Mouse (Mus musculus) MEL (cell line): Measurements from ENCODE around the gene Zdhhc12. TPM values are rescaled to one million over a fixed set of nuclear protein-coding genes. Genes with fewer than 3 reads are reported as not detected.

Experiments
- CHD1 ChIP-seq: IDR thresholded peaks from 2 replicates; pipeline ENCODE4 v1.6.1; 2012; ENCODE audit warnings: low read depth, mild to moderate bottlenecking, inconsistent platforms, low read length, improper control_type of control experiment
- CHD2 ChIP-seq: IDR thresholded peaks from 2 replicates; pipeline ENCODE4 v1.6.1; 2011; ENCODE audit warnings: low read length, improper control_type of control experiment
- CTCF ChIP-seq, 3 experiments: IDR thresholded peaks in 2 of 3; conservative IDR thresholded peaks in 1 of 3; 2 replicates each; pipeline ENCODE4 v1.5.1; 2011 to 2012; ENCODE audit warnings: low read length in 3 of 3, low read depth in 2 of 3, mild to moderate bottlenecking in 2 of 3, improper control_type of control experiment in 1 of 3, inconsistent platforms in 1 of 3, mixed read lengths in 1 of 3, moderate library complexity in 1 of 3; ENCODE audit not compliant: control insufficient read depth in 1 of 3, insufficient read depth in 1 of 3, poor library complexity in 1 of 3, severe bottlenecking in 1 of 3
- ELF1 ChIP-seq: IDR thresholded peaks from 2 replicates; pipeline ENCODE4 v1.6.1; 2014; ENCODE audit warnings: low read depth, mild to moderate bottlenecking, inconsistent platforms, low read length, improper control_type of control experiment, moderate library complexity
- EP300 ChIP-seq, 2 experiments: IDR thresholded peaks; 2 replicates each; pipeline ENCODE4 v1.6.1; 2011; ENCODE audit warnings: improper control_type of control experiment in 2 of 2, low read length in 2 of 2, low read depth in 1 of 2, mild to moderate bottlenecking in 1 of 2
- ETS1 ChIP-seq: IDR thresholded peaks from 2 replicates; pipeline ENCODE4 v1.6.1; 2012; ENCODE audit warnings: low read depth, mild to moderate bottlenecking, inconsistent platforms, low read length, improper control_type of control experiment, moderate library complexity
- GABPA ChIP-seq: IDR thresholded peaks from 2 replicates; pipeline ENCODE4 v1.6.1; 2012; ENCODE audit warnings: low read depth, mild to moderate bottlenecking, inconsistent platforms, low read length, improper control_type of control experiment, moderate library complexity
- GATA1 ChIP-seq: IDR thresholded peaks from 2 replicates; pipeline ENCODE4 v1.6.1; 2011; ENCODE audit warnings: low read depth, low read length, improper control_type of control experiment
- JUND ChIP-seq: IDR thresholded peaks from 2 replicates; pipeline ENCODE4 v1.6.1; 2011; ENCODE audit warnings: low read depth, mild to moderate bottlenecking, improper control_type of control experiment, low read length
- KAT2A ChIP-seq: conservative IDR thresholded peaks from 2 replicates; pipeline ENCODE4 v1.6.1; 2012; ENCODE audit warnings: low read depth, low read length, improper control_type of control experiment, inconsistent platforms
- MAFK ChIP-seq: IDR thresholded peaks from 2 replicates; pipeline ENCODE4 v1.6.1; 2011; ENCODE audit warnings: low read depth, mild to moderate bottlenecking, low read length, improper control_type of control experiment, borderline replicate concordance
- MAX ChIP-seq: IDR thresholded peaks from 2 replicates; pipeline ENCODE4 v1.6.1; 2011; ENCODE audit warnings: low read length, improper control_type of control experiment
- MEF2A ChIP-seq: IDR thresholded peaks from 2 replicates; pipeline ENCODE4 v1.6.1; 2014; ENCODE audit warnings: low read depth, mild to moderate bottlenecking, inconsistent platforms, low read length, improper control_type of control experiment; ENCODE audit not compliant: poor library complexity, insufficient replicate concordance, severe bottlenecking; ENCODE audit errors: extremely low read depth
- MXI1 ChIP-seq: IDR thresholded peaks from 2 replicates; pipeline ENCODE4 v1.6.1; 2011; ENCODE audit warnings: mild to moderate bottlenecking, low read depth, low read length, improper control_type of control experiment
- MYC ChIP-seq: IDR thresholded peaks from 2 replicates; pipeline ENCODE4 v1.6.1; 2011; ENCODE audit warnings: low read depth, mild to moderate bottlenecking, low read length, improper control_type of control experiment, moderate library complexity
- NRF1 ChIP-seq: IDR thresholded peaks from 2 replicates; pipeline ENCODE4 v1.6.1; 2014; ENCODE audit warnings: low read depth, mild to moderate bottlenecking, inconsistent platforms, low read length, improper control_type of control experiment, moderate library complexity; ENCODE audit not compliant: poor library complexity, insufficient read depth, severe bottlenecking
- POLR2A ChIP-seq, 2 experiments: IDR thresholded peaks; 2 replicates each; pipeline ENCODE4 v1.6.1; 2011 to 2012; ENCODE audit warnings: low read length in 2 of 2, mild to moderate bottlenecking in 2 of 2, control low read depth in 1 of 2, improper control_type of control experiment in 1 of 2, low read depth in 1 of 2, moderate library complexity in 1 of 2; ENCODE audit not compliant: control insufficient read depth in 1 of 2, insufficient read depth in 1 of 2, poor library complexity in 1 of 2
- POLR2AphosphoS2 ChIP-seq: IDR thresholded peaks from 2 replicates; pipeline ENCODE4 v1.6.1; 2011; ENCODE audit warnings: low read length, improper control_type of control experiment
- RAD21 ChIP-seq: IDR thresholded peaks from 2 replicates; pipeline ENCODE4 v1.6.1; 2011; ENCODE audit warnings: mild to moderate bottlenecking, low read depth, low read length, improper control_type of control experiment
- SIN3A ChIP-seq: IDR thresholded peaks from 2 replicates; pipeline ENCODE4 v1.6.1; 2012; ENCODE audit warnings: low read length, improper control_type of control experiment, inconsistent platforms
- SMC3 ChIP-seq: IDR thresholded peaks from 2 replicates; pipeline ENCODE4 v1.6.1; 2011; ENCODE audit warnings: low read depth, low read length, improper control_type of control experiment
- TAL1 ChIP-seq: IDR thresholded peaks from 2 replicates; pipeline ENCODE4 v1.6.1; 2012; ENCODE audit warnings: mild to moderate bottlenecking, inconsistent platforms, low read length, moderate library complexity, mixed read lengths
- UBTF ChIP-seq: IDR thresholded peaks from 2 replicates; pipeline ENCODE4 v1.6.1; 2012; ENCODE audit warnings: low read depth, mild to moderate bottlenecking, inconsistent platforms, low read length, improper control_type of control experiment, moderate library complexity, borderline replicate concordance; ENCODE audit not compliant: insufficient read depth
- USF1 ChIP-seq: IDR thresholded peaks from 2 replicates; pipeline ENCODE4 v1.6.1; 2014; ENCODE audit warnings: low read depth, mild to moderate bottlenecking, inconsistent platforms, low read length, improper control_type of control experiment, moderate library complexity
- ZMIZ1 ChIP-seq: IDR thresholded peaks from 2 replicates; pipeline ENCODE4 v1.6.1; 2012; ENCODE audit warnings: low read depth, mild to moderate bottlenecking, inconsistent platforms, low read length, improper control_type of control experiment, moderate library complexity
- polyA plus RNA-seq, 2 experiments: library from polyadenylated mRNA; stranded (reverse) in 1 of 2; unstranded in 1 of 2; fragments of >175 nt in 1 of 2; fragments of >200 nt in 1 of 2; gene quantifications; 2 replicates each; pipeline versions ENCODE4 v1.2.1 to v1.2.4; 2012; ENCODE audit warnings: low replicate concordance in 2 of 2, low read depth in 1 of 2; ENCODE audit not compliant: insufficient read length in 2 of 2, insufficient read depth in 1 of 2, missing spikeins in 1 of 2
- total RNA-seq: library from RNA; depleted of rRNA; stranded (reverse); fragments of 300-350 nt; gene quantifications from 2 replicates; pipeline ENCODE4 v1.2.3, GENCODE M21; 2012

Gene Zdhhc12
- total and polyA plus RNA-seq, 3 experiments, result 25.1 to 42.1 TPM; not detected in 1

DNA sequence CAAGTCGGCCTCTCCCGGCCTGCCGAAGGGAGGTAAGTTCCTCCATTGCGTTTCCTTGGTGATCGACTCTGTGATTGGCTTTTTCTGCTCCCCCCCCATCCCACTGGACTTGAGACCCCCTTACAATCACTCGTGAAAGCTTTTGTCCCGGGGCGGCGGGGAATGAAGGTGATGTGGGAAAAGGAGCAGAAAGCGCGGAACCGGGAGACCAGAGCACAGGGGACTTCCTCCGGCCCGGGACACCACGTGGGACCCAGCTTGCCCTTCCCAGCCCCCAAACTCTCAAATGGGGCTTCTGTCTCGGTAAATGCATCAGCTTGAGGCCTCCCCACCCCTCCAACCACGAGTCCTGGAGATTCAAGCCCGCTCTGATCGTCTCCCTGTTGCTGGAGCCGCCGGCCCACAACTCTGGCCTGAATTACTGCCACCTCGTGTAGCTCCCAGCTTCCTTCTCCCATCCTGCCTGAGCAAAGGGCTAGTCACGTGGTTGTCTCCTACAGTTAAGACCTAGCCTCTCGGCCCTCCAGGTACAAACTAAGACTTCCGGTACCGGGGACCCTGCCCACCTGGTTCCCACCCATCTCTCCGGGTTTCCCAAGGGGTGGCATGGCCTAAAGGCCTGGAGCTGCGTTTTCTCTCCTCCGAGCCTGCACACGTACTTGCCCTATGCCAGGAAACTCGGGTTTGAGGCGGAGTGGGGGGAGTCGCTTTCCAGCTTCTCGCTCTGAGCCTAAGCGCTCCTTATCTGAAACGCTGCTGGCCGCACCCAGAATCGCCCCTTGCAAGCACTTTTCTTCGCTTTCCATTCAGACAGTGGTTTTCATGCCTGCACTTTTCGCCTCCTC, 31.0 kb downstream of the Zdhhc12 start (continued):
- TF ChIP-seq MYC (peak; percentile 98), ELF1 (peak; percentile 71), CHD1 (no peak), MXI1 (peak; percentile 97), MEF2A (no peak), CTCF (IDR thresholded peaks at IDR 0.05 in 2 of 3, conservative IDR thresholded peaks at IDR 0.05 in 1 of 3; ENCODE audit: control insufficient read depth in 1 of 3, insufficient read depth in 1 of 3, low read depth in 2 of 3, low read length in 3 of 3, poor library complexity in 1 of 3, severe bottlenecking in 1 of 3) (no peak), POLR2AphosphoS2 (peak; percentile 82), UBTF (0 out of 2 replicates have a peak, but pooled peaks have one; percentile 12), SIN3A (peak; percentile 87), GABPA (no peak), CHD2 (no peak), JUND (no peak), POLR2A (IDR thresholded peaks at IDR 0.05; ENCODE audit: control insufficient read depth in 1 of 2, insufficient read depth in 1 of 2, low read depth in 1 of 2, low read length in 2 of 2, poor library complexity in 1 of 2) (peak; percentile 47 to 86), ZMIZ1 (no peak; the same call in none of the 2 replicates), RAD21 (no peak), MAX (peak; percentile 98), NRF1 (no peak), KAT2A (peak; percentile 50), ETS1 (peak; percentile 48), MAFK (no peak), SMC3 (no peak), USF1 (peak; percentile 93), EP300 (IDR thresholded peaks at IDR 0.05; ENCODE audit: low read depth in 1 of 2, low read length in 2 of 2) (peak; percentile 38 to 47), GATA1 (peak; percentile 64), TAL1 (no peak)
